ENCODE assay signal across 11 mouse cellular contexts in genomic region chr6:83327591-83328190, GRCm38 (mm10). TPM values are rescaled to one million over a fixed set of nuclear protein-coding genes. Genes with fewer than 3 reads are reported as not detected.
DNase-seq lines count a peak whose midpoint lies in the region; ATAC-seq and TF ChIP-seq lines count a peak whose summit lies in the region.
"Had no signal": no experiment of that assay in that cellular context is flagged by ENCODE, and none has a peak within 500 bp of the region (broad histone marks: within the 10 kb centered on the region; RNA-seq: fewer than 3 reads in every experiment).

No protein-coding gene starts in this region.

- no peaks in the 10 kb centered on the region for H3K27me3 ChIP-seq in intestine, embryonic 16.5 days (replicated peaks; ENCODE audit: control insufficient read depth, insufficient read depth, low read length)
- no peaks in the 10 kb centered on the region for H3K27me3 ChIP-seq in intestine, embryonic 15.5 days (replicated peaks)
- no peaks in the 10 kb centered on the region for H3K27me3 ChIP-seq in E14TG2a.4 (ENCODE audit: insufficient read depth, low read length)
- no peaks in the 10 kb centered on the region for H3K27me3 ChIP-seq in liver, embryonic 11.5 days (replicated peaks; ENCODE audit: control insufficient read depth, insufficient read depth, low read length)

- peaks cover 9% of the 10 kb centered on the region for H3K4me1 ChIP-seq in intestine, embryonic 16.5 days (ENCODE audit: control insufficient read depth, insufficient read depth, low read length)
- 0 out of 2 replicates have a peak, but pooled peaks cover 8% of the 10 kb centered on the region for H3K4me1 ChIP-seq in intestine, embryonic 15.5 days (replicated peaks)
- H3K4me1 ChIP-seq in E14TG2a.4 (replicated peaks; ENCODE audit: low read depth, low read length) = peaks cover 27% of the 10 kb centered on the region
- H3K4me1 ChIP-seq in liver, embryonic 11.5 days (replicated peaks; ENCODE audit: control insufficient read depth, insufficient read depth, low read length) = peaks cover 13% of the 10 kb centered on the region

- 90% methylated on average over 3 of the region's 3 CpGs for WGBS in intestine, embryonic 16.5 days
- 92% methylated on average over 3 of the region's 3 CpGs for WGBS in intestine, embryonic 15.5 days
- 89% methylated on average over 3 of the region's 3 CpGs for WGBS in liver, embryonic 11.5 days

- ATAC-seq in intestine, embryonic 16.5 days = no peak
- no peak for ATAC-seq in intestine, embryonic 15.5 days
- ATAC-seq in liver, embryonic 11.5 days (replicated peaks; ENCODE audit: low FRiP score) = no peak
- ATAC-seq: activated CD4-positive, CD25-positive, alpha-beta regulatory T cell, adult 4 months; inflammation-experienced regulatory T-cells, adult 6 months had no signal

- H3K9me3 ChIP-seq in intestine, embryonic 16.5 days (ENCODE audit: control insufficient read depth, low read length) = no peaks in the 10 kb centered on the region
- no peaks in the 10 kb centered on the region for H3K9me3 ChIP-seq in intestine, embryonic 15.5 days
- H3K9me3 ChIP-seq in E14TG2a.4 (ENCODE audit: low read length) = no peaks in the 10 kb centered on the region
- no peaks in the 10 kb centered on the region for H3K9me3 ChIP-seq in liver, embryonic 11.5 days (ENCODE audit: control insufficient read depth, low read length)

- H3K4me3 ChIP-seq in intestine, embryonic 16.5 days (ENCODE audit: low read length) = no peak overlapping the region
- no peak overlapping the region for H3K4me3 ChIP-seq in intestine, embryonic 15.5 days (replicated peaks)
- no peak overlapping the region for H3K4me3 ChIP-seq in E14TG2a.4 (replicated peaks; ENCODE audit: low read length)
- H3K4me3 ChIP-seq in liver, embryonic 11.5 days (ENCODE audit: low read depth, low read length) = peak overlapping the region; percentile 89; the same call in 1 of the 2 replicates

- TF ChIP-seq CTCF in E14TG2a.4 (conservative IDR thresholded peaks at IDR 0.05; ENCODE audit: low read length) = peak; percentile 20; the same call in 1 of the 2 replicates

- no peak overlapping the region for H3K27ac ChIP-seq in intestine, embryonic 16.5 days (ENCODE audit: low read length)
- no peak overlapping the region for H3K27ac ChIP-seq in intestine, embryonic 15.5 days
- H3K27ac ChIP-seq in liver, embryonic 11.5 days (ENCODE audit: low read depth, low read length) = no peak overlapping the region

- 0 out of 2 replicates have a peak overlapping the region, but pooled peaks have one; percentile 58 for H3K4me2 ChIP-seq in intestine, embryonic 16.5 days (ENCODE audit: low read depth, low read length)
- no peak overlapping the region for H3K4me2 ChIP-seq in intestine, embryonic 15.5 days (replicated peaks)
- H3K4me2 ChIP-seq in liver, embryonic 11.5 days = peak overlapping the region; percentile 79

- peak; percentile 30 for DNase-seq in 416B (ENCODE audit: low read depth)
- no peak for DNase-seq in liver, embryonic 11.5 days (ENCODE audit: low spot score)
- DNase-seq in right cerebral cortex, adult 18-20 months = no peak
- no peak for DNase-seq in right cerebral cortex, postnatal 25 days
- DNase-seq: gastrocnemius, postnatal 25 days; layer of hippocampus, postnatal 36 days had no signal

- no peak overlapping the region for H3K9ac ChIP-seq in intestine, embryonic 16.5 days (ENCODE audit: low read depth, low read length)
- no peak overlapping the region for H3K9ac ChIP-seq in intestine, embryonic 15.5 days
- H3K9ac ChIP-seq in liver, embryonic 11.5 days (ENCODE audit: low read depth, low read length) = no peak overlapping the region

- peaks cover 8% of the 10 kb centered on the region; the same call in 1 of the 2 replicates for H3K36me3 ChIP-seq in intestine, embryonic 16.5 days (ENCODE audit: control insufficient read depth, insufficient read depth, low read length)
- no peaks in the 10 kb centered on the region for H3K36me3 ChIP-seq in intestine, embryonic 15.5 days
- H3K36me3 ChIP-seq in E14TG2a.4 (ENCODE audit: insufficient read depth, low read length) = peaks cover 44% of the 10 kb centered on the region
- peaks cover 27% of the 10 kb centered on the region for H3K36me3 ChIP-seq in liver, embryonic 11.5 days (ENCODE audit: control insufficient read depth, insufficient read depth, low read length)

RNA-seq across cellular contexts. Expression of gene Mob1a, which starts 1.9 kb away (rescaled TPM):
- polyA plus RNA-seq in intestine, embryonic 16.5 days (2015; fragmentation: Nextera tagmentation; extraction: Ambion mirVana) = 50.8 and 52.8 TPM in 2 replicates
- polyA plus RNA-seq in intestine, embryonic 15.5 days (2015; fragmentation: Nextera tagmentation; extraction: Ambion mirVana) = 56.7 and 63.9 TPM in 2 replicates
- polyA plus RNA-seq in liver, embryonic 11.5 days (2014; fragmentation: Nextera tagmentation; extraction: Ambion mirVana) = 78.5 and 84.8 TPM in 2 replicates

RNA-seq across cellular contexts. Expression of gene Mthfd2, which starts 2.0 kb away (rescaled TPM):
- polyA plus RNA-seq in intestine, embryonic 16.5 days (2015; fragmentation: Nextera tagmentation; extraction: Ambion mirVana) = 36.4 and 43.5 TPM in 2 replicates
- 38.4 and 42.0 TPM in 2 replicates for polyA plus RNA-seq in intestine, embryonic 15.5 days (2015; fragmentation: Nextera tagmentation; extraction: Ambion mirVana)
- 119 and 120 TPM in 2 replicates for polyA plus RNA-seq in liver, embryonic 11.5 days (2014; fragmentation: Nextera tagmentation; extraction: Ambion mirVana)

RNA-seq across cellular contexts. Expression of gene Bola3, which starts 21.3 kb away (rescaled TPM):
- polyA plus RNA-seq in intestine, embryonic 16.5 days (2015; fragmentation: Nextera tagmentation; extraction: Ambion mirVana) = 173 and 186 TPM in 2 replicates
- 183 and 188 TPM in 2 replicates for polyA plus RNA-seq in intestine, embryonic 15.5 days (2015; fragmentation: Nextera tagmentation; extraction: Ambion mirVana)
- polyA plus RNA-seq in liver, embryonic 11.5 days (2014; fragmentation: Nextera tagmentation; extraction: Ambion mirVana) = 307 and 333 TPM in 2 replicates
